Mouse (Mus musculus): Measurements from ENCODE around the gene Il17re.

GRCm38 (mm10) chr6:113507130-113507529 is 48.8 kb downstream of the Il17re start:
- TF ChIP-seq CTCF (IDR thresholded peaks at IDR 0.05; ENCODE audit: control insufficient read depth, insufficient read depth, low read length) (no peak), POLR2A (IDR thresholded peaks at IDR 0.05; ENCODE audit: borderline replicate concordance, control insufficient read depth, low read depth, low read length) (no peak)

Data from bone marrow, adult 2 months (tissue).